Mouse (Mus musculus) C2C12 (cell line): Measurements from ENCODE around the gene Syne1.

ENCODE experiments used
- CTCF ChIP-seq: IDR thresholded peaks from one replicate; pipeline ENCODE4 v1.5.1; 2011; ENCODE audit not compliant: control insufficient read depth, insufficient read depth, insufficient read length
- USF1 ChIP-seq: IDR thresholded peaks from one replicate; pipeline ENCODE4 v1.6.1; 2011; ENCODE audit warnings: low read depth, mild to moderate bottlenecking, control low read depth, moderate library complexity

GRCm38 (mm10) chr10:5185156-5186083, 365.9 kb downstream of the Syne1 start:
- TF ChIP-seq USF1 (no peak), CTCF (no peak)
